Mouse (Mus musculus) megakaryocyte, adult 5-6 weeks (primary cell): ENCODE results near the gene Spindoc. TPM values are rescaled to one million over a fixed set of nuclear protein-coding genes. Genes with fewer than 3 reads are reported as not detected.

Experiments used
- total RNA-seq, 2 experiments: library from RNA; stranded (forward) in 1 of 2; stranded (reverse) in 1 of 2; fragments of 153-499, 151-499 nt in 1 of 2; fragments of 221-1000, 200-1000 nt in 1 of 2; gene quantifications; 2 replicates each; pipeline versions ENCODE4 v1.2.3 to v1.2.4; 2015 to 2017

Gene Spindoc
- total RNA-seq, 2 experiments from 2014 or later = 5.8 to 6.8 TPM

Other genes starting within 250 kb of the Spindoc start
- gene Otub1, start 176.7 kb downstream of the Spindoc start, total RNA-seq (2015) = 33.6 and 40.7 TPM in 2 replicates
- gene Otub1, start 176.7 kb downstream of the Spindoc start, total RNA-seq (2017) = 76.2 and 81.8 TPM in 2 replicates
- gene Cox8a, start 165.4 kb downstream of the Spindoc start, total RNA-seq (2015) = 493 and 496 TPM in 2 replicates
- 661 and 699 TPM in 2 replicates for gene Cox8a, start 165.4 kb downstream of the Spindoc start, total RNA-seq (2017)
- gene Naa40, start 141.8 kb downstream of the Spindoc start, total RNA-seq (2015) = 31.2 and 31.9 TPM in 2 replicates
- gene Naa40, start 141.8 kb downstream of the Spindoc start, total RNA-seq (2017) = 31.9 and 33.2 TPM in 2 replicates
- 0.45 TPM in 1 of 2 replicates, not detected in the other for gene Rcor2, start 115.7 kb downstream of the Spindoc start, total RNA-seq (2015)
- gene Rcor2, start 115.7 kb downstream of the Spindoc start, total RNA-seq (2017) = 0.08 and 1.9 TPM in 2 replicates
- 75.6 and 81.8 TPM in 2 replicates for gene Mark2, start 41.1 kb downstream of the Spindoc start, total RNA-seq (2015)
- gene Mark2, start 41.1 kb downstream of the Spindoc start, total RNA-seq (2017) = 25.9 and 27.6 TPM in 2 replicates
- gene 2700081O15Rik, start 34.6 kb upstream of the Spindoc start, total RNA-seq (2015) = 0.41 and 0.98 TPM in 2 replicates
- 0.51 and 0.61 TPM in 2 replicates for gene 2700081O15Rik, start 34.6 kb upstream of the Spindoc start, total RNA-seq (2017)
- gene Rtn3, start 100.3 kb upstream of the Spindoc start, total RNA-seq (2015) = 209 and 213 TPM in 2 replicates
- gene Rtn3, start 100.3 kb upstream of the Spindoc start, total RNA-seq (2017) = 75.3 and 90.5 TPM in 2 replicates
- gene Atl3, start 111.0 kb upstream of the Spindoc start, total RNA-seq (2015) = 31.3 and 34.7 TPM in 2 replicates
- 42.8 and 45.8 TPM in 2 replicates for gene Atl3, start 111.0 kb upstream of the Spindoc start, total RNA-seq (2017)
- 4.7 and 4.9 TPM in 2 replicates for gene Pla2g16, start 174.5 kb upstream of the Spindoc start, total RNA-seq (2015)
- 4.8 and 5.1 TPM in 2 replicates for gene Pla2g16, start 174.5 kb upstream of the Spindoc start, total RNA-seq (2017)
- not detected in 2 replicates for gene Lgals12, start 224.2 kb upstream of the Spindoc start, total RNA-seq (2015)
- not detected in 2 replicates for gene Lgals12, start 224.2 kb upstream of the Spindoc start, total RNA-seq (2017)
- gene Hrasls5, start 229.5 kb upstream of the Spindoc start, total RNA-seq (2015) = not detected in 2 replicates
- not detected in 2 replicates for gene Hrasls5, start 229.5 kb upstream of the Spindoc start, total RNA-seq (2017)